Mouse (Mus musculus) brain, embryonic 14.5 days (tissue): ENCODE results near the gene Cmtm7.

ENCODE experiments used
- CTCF ChIP-seq: fragments of 200-500 bp; IDR thresholded peaks from 2 replicates; pipeline ENCODE4 v1.5.1; 2012; ENCODE audit warnings: inconsistent platforms, mild to moderate bottlenecking, moderate library complexity, borderline replicate concordance; ENCODE audit not compliant: insufficient read depth, insufficient read length; ENCODE audit errors: extremely low read depth
- POLR2A ChIP-seq: fragments of 200-500 bp; IDR thresholded peaks from 2 replicates; pipeline ENCODE4 v1.6.1; 2012; ENCODE audit warnings: mild to moderate bottlenecking, inconsistent platforms, borderline replicate concordance; ENCODE audit not compliant: poor library complexity, insufficient read depth, insufficient read length, severe bottlenecking; ENCODE audit errors: extremely low read depth

GRCm38 (mm10) chr9:114767507-114767906 lies 14.1 kb downstream of the Cmtm7 start:
- TF ChIP-seq CTCF (no peak), POLR2A (no peak)
